ENCODE assay signal across 2 mouse cellular contexts in the genomic region with DNA sequence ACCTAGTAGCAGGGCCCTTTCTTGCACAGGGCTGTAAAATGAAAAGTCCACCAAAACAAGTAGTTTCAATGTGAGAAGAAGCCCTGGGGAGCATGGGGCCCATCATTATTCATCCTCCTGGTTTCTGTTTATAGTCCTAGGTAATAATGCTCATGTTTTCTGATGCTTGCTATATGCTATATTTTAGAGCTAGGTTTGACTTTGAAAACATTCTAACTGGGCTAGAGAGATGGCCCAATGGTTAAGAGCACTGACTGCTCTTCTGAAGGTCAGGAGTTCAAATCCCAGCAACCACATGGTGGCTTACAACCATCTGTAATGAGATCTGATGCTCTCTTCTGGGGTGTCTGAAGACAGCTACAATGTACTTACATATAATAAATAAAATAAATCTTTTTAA. TPM values are rescaled to one million over a fixed set of nuclear protein-coding genes. Genes with fewer than 3 reads are reported as not detected.
"Had no signal": no experiment of that assay in that cellular context is flagged by ENCODE, and none has a peak within 500 bp of the region (broad histone marks: within the 10 kb centered on the region; RNA-seq: fewer than 3 reads in every experiment).

No protein-coding gene starts in this region.

RNA-seq across cellular contexts. Expression of a gene that starts 39.1 kb away (rescaled TPM):
- total RNA-seq: hematopoietic stem cell, adult 5-6 weeks had no signal
- polyA plus RNA-seq: inflammation-experienced regulatory T-cells, adult 6 months had no signal
